Mouse (Mus musculus) embryo, embryonic 10 days (tissue): ENCODE data around the gene Gne.

Experiments used
- DNase-seq: peaks from one replicate; pipeline ENCODE4 v3.0.0-alpha.2; 2015; ENCODE audit warnings: low spot score

Gne gene

DNA sequence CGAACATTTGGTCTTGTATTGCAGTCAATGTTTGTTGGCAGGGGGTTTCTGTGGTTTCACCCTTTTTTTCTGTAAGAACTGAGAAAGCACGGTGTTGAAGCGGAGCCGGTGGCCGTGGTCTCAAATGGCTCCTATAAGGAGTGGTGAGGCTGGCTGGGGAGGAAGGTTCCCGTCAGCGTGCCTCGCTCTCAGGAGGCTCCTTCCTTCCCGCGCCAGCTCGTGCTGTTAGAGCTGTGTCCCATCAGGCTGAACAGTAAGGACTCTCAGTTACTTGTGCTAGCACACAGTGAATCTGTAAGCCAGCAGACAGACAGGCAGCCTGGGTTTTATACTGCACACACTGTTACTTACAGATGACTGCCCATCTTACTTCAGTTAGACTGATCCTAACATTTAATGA is 61.2 kb downstream of the Gne start:
- no peak for DNase-seq

DNA sequence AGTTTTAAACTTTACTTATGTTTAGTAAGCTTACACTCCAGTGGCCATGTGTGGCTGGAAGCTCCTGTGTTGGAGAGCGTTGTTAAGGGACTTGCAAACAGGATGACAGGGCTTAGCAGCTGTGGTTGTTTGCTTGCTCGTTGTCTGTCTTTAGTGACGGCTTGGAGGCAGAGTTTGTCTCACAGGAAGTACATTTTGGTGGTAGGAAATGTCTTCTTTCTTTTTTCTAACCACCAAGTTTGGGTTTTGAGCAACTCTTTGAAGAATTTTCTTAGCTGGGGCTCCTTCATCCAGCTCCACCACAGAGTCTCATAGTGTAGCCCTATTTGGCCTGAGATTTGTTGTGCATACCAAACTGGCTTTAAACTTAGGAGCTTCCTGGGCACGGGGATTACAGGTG is 61.7 kb downstream of the Gne start:
- no peak for DNase-seq

DNA sequence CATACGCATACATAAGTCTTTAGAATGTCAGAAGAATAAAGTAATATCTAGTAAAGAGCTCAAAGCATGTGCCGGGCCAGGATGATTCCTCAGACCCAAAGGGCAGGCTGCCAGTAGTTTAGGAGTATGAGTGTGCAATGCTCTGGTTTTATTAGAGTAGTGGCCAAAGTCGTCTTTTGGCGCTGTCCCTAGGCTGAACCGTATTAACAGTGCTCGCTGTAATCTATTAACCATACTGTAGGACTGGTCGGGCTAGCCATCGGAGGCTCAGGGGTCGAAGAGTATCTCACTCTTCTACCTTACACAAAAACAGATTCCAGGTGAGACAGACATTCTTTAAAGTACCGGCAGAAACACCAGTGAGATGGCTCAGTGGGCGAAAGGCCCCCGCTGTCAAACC is 67.2 kb downstream of the Gne start:
- DNase-seq, result no peak

DNA sequence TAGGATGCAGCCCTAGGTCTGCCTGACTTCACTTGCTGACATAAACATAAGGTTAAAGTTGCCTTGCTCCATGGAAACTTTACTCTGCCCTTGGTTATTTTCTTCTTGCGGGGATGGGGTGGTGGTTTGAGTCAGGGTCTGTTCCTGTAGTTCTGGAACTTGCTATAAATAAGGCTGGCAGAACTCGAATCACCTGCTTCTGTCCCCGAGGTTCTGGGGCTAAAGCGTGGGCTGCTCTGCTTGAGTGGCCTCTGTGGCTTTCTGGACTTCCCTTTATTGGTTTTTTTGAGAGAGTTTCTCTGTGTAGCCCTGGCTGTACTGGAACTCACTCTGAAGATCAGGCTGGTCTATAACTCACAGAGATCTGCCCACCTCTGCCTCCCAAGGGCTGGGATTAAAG is 67.9 kb downstream of the Gne start:
- no peak for DNase-seq

DNA sequence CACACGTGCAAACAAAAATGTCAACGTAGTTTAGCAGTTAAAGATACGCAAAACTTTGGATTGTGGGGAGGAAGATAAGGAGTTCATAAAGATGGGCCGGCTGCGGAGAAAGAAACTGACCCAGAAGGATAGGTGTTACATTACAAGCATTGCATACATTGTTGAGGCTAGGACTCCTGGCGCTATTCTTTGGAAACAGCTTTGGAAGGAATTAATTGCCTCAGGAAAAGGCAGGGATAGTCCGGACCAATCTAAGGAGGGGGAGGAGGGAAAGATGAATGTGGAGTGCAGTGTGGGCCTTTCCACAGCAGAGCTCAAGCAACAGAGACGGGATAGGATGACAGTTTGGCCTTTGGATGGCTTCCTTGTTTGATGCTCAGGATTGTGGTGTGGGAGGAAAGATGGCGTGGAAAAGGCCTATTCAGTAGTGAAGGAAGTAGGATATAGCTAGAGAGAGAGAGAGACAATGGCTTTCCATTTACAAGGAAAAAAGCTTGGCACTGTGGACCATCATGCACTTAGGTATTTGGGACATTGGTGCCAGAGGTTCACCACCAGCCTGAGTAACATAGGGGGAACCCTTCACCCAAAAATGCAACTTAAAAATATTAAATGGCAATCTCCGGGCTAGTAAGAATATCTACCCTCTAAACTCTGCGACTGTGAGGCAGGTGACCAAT is 70.4 kb downstream of the Gne start:
- no peak for DNase-seq

DNA sequence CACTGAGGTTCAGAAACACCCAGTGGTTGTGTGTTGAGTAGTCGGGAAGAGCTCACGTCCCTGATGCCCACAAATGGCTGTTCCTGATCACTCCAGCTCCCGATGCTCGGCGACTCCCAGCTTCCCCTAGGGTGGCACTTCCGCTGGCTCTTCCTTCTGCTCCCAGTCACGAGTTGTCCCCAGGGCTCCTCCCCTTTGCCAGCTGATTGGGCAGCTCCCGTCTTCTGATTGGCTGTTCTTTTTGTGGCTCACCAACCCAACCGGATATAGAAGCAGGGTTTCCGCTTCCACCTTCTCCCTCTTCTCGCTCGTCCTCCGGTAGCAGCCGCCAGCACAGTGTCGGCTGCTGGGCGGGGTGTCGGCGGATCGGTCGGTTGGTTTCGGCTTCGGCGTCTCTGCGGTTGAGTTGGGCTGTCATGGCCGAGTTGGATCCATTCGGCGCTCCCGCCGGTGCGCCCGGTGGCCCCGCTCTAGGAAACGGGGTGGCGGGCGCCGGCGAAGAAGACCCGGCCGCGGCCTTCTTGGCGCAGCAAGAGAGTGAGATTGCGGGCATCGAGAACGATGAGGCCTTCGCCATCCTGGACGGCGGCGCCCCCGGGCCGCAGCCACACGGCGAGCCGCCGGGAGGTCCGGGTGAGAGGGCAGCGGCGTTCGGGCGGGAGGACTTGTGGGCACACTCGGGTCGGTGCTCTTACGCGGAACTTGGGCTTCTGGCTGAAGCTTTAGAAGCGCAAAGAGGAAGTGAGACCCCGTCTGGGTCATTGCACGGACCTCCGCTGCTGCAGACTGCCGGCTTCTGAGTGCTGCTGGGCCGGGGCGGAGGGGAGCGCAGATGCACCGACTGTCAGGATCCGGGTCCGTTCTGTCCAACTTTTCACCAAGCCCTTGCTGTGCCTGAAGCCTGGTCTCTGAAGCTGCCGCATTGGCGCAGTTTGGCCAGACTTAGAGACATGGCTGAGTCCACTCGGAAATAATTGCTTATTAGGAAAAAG is 71.3 kb downstream of the Gne start:
- DNase-seq, result peak; percentile 97

DNA sequence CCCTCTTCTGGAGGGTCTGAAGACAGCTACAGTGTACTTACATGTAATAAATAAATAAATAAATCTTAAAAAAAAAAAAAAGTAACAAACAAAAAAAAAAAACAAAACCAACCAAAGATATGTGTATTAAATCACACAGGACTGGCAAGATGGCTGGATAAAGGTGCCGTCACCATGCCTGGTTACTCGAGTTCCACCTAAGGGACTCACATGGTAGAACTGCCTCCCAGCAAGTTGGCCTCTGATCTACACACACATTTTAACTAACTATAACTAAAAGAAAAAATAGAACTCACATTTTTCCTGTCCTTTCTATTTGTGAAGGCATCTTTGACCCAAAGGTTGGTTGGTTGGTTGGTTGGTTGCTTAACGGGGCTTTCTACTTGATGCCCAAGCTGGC is 72.2 kb downstream of the Gne start:
- DNase-seq, result no peak

DNA sequence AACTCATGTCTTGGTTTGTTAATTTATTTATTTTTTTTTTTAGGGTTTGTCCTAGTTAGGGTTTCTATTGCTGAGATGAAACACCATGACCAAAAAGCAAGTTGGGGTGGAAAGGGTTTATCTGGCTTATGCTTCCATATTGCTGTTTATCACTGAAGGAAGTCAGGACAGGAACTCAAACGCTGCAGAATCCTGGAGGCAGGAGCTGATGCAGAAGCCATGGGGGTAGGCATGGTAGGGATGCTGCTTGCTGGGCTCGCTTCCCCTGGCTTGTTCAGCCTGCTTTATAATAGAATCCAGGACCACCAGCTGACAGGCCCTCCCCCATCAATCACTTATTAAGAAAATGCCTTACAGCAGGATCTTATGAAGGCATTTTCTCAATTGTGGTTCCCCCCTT is 73.1 kb downstream of the Gne start:
- no peak for DNase-seq

DNA sequence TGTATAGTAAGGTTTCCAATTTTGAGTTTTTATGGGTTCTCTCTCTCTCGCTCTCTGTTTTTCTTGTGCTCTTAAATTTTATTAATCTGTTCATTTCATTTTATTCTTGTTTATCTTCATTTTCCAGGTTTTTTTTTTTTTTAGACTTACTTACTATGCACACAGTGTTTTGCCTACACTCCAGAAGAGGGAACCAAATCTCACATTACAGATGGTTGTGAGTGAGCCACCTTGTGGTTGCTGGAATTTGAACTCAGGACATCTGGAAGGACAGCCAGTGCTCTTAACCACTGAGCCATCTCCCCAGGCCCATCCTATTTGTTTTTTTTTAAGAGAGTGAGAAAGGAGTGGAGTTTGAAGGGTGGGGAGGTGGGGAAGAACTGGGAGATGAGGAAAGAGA is 73.8 kb downstream of the Gne start:
- no peak for DNase-seq

DNA sequence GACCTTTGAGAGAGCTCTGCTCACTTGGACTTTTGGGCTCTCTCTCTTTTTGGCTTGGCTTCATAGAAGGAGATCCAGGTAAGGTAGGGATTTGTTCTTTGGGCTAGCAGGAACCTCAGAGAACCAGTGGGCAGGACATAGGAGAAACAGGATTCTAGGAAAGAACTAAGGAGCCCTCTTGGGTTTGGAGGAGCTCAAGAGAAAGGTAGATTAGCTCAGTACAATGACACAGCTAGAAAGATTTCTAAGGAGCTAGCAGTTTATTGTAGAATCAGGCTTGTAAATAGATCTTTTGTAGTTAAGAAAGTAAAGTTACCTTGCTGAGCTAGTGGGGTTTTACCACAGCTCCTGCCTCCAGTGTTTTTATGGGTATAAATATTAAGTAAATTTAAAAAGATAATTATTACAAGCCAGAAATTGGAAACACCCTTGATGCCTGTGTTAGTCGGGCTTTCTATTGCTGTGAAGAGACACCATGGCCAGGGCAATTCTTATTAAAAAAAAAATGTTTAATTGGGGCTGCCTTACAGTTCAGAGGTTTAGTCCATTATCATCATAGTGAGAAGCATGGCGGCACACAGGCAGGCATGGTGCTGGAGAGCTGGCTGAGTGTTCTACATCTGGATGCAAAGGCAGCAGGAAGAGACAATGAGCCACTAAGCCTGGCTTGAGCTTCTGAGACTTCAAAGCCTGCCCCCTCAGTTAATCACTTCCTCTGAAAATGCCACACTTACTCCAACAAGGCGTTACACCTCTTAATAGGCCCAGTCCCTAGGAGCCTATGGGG is 79.2 kb downstream of the Gne start:
- no peak for DNase-seq

DNA sequence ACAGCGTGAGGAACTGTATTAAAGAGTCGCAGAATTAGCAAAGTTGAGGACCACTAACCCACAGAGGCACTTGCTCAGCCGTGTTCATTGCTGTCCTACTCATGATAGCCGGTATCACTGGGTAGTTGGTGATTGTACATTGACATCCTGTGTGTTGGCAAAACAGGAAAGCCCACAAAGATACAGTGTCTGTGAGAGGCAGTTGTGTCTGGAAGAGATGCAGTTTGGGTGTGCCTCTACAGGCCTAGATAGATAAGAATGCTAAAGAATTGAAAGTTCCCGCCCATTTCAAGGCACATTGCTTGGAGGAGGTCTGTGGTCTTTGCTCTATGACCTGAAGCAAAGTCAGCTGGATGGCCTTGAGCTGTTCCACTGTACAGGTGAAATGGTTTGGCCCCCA is 79.9 kb downstream of the Gne start, which contains the start of gene Clta:
Gene Clta, plus strand, starts transcription at position 327 of the 400 bp plus-strand sequence.
- DNase-seq, result no peak

DNA sequence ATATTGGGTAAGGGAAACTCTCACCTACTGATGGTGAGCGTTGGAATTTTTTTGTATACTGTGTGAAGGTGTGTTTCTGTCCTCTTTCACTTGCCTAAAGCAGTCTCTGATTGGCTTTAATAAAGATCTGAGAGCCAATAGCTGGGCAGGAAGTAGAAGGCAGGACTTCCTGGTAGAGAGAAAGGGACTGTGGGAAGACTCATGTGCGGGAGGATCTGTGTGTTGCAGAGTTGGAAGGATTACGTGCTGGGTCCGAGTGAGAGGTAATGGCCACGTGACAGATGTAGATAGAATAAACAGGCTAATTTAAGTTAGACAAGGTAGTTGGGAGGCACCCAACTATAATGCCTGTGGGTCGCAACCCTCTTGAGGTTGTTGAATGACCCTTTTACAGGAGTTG is 80.4 kb downstream of the Gne start:
- no peak for DNase-seq

DNA sequence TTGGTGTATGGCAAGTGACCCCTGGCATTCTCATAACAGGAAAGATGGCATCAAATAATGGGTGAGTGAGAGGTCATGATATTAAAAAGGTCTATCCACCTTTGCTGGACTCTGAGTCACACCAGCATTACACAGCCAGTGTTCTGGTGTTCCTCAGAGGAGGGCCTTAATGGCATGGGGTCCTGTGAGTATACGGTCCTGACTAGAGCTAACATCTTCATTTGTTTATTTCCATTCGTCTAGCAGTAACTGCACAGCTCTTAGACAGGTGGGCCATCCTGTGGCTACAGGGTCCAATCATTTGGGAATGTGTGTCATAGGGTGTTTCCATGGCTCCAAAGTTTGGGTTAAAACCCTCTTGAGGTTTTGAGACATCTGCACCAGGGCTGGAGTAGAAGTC is 89.6 kb downstream of the Gne start:
- DNase-seq, result no peak

DNA sequence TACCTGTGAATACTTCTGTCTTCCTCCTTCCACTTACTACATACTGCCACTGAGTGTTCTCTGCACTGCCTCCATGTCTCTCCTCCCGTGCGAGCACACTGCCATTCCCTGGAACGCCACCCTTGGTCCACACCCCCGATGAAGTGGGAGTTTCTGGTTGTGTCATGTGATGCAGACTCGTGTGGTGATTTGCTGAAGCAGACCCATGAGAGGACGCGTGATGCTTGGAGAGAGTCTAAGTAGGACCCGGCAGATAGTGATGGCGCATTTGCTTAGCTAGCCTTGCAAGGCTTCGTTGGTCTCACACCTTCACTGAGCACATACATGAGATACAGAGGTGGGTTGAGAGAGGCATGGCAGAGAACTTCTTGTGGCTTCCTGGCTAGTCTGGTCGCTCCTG is 90.9 kb downstream of the Gne start:
- DNase-seq, result no peak

DNA sequence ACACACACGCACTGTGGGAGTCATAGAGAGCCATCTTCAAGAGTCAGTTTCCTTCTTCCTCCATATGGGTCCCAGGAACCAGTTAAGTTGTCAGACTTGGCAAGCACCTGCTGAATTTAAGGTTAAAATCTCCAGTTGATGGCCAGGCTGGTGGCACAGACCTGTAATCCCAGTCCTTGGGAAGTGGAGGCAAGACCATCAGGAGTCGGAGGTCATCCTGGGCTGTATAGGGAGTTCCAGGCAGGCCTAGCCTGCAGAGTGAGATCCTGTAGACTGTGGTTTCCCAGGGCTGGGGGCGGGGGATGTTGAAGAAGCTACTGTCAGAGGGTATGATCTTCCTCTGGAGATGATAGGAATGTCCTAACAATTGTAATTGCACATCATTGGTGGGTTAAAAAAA is 95.0 kb downstream of the Gne start:
- no peak for DNase-seq

DNA sequence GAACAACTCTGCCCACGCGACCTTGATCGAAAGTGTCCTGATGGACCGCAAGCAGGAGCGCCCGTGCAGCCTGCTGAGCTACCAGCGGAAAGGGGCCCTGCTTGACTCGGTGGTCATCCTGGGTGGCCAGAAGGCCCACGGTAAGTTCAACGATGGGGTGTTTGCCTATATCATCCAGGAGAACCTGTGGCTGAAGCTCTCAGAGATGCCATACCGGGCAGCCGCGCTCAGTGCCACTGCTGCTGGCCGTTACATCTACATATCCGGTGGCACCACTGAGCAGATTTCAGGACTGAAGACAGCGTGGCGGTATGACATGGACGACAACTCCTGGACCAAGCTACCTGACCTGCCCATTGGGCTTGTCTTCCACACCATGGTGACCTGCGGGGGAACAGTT is 99.7 kb downstream of the Gne start:
- DNase-seq, result no peak
